Mouse (Mus musculus) layer of hippocampus, adult 11-12 months (tissue): Measurements from ENCODE around the gene Rnft2.

Experiments used
- DNase-seq: peaks from one replicate; pipeline ENCODE4 v3.0.0; 2022; ENCODE audit warnings: low spot score

The Rnft2 gene

GRCm38 (mm10) chr5:118172078-118172723 is 72.7 kb downstream of the Rnft2 start:
- no peak for DNase-seq

GRCm38 (mm10) chr5:118171665-118172064 is 73.3 kb downstream of the Rnft2 start:
- peak; percentile 52 for DNase-seq

GRCm38 (mm10) chr5:118170888-118171529 is 73.9 kb downstream of the Rnft2 start:
- DNase-seq = no peak

- DNase-seq = no peak
These were observed 75.4 kb downstream of the Rnft2 start for GRCm38 (mm10) chr5:118169222-118170221.

- DNase-seq = peak; percentile 49
These were observed 77.3 kb downstream of the Rnft2 start for GRCm38 (mm10) chr5:118167561-118167995.

GRCm38 (mm10) chr5:118165462-118165861 is 79.5 kb downstream of the Rnft2 start:
- DNase-seq = no peak

GRCm38 (mm10) chr5:118164581-118164980 is 80.3 kb downstream of the Rnft2 start, which contains the start of gene Hrk:
Gene Hrk (plus strand): TSS chr5:118164648.
- DNase-seq = no peak

GRCm38 (mm10) chr5:118160691-118161090 is 84.2 kb downstream of the Rnft2 start:
- no peak for DNase-seq

GRCm38 (mm10) chr5:118156976-118157375 is 87.9 kb downstream of the Rnft2 start:
- no peak for DNase-seq

GRCm38 (mm10) chr5:118155565-118155947 is 89.4 kb downstream of the Rnft2 start:
- DNase-seq = no peak

GRCm38 (mm10) chr5:118154839-118155564 is 89.9 kb downstream of the Rnft2 start, which contains the start of gene Fbxw8:
Gene Fbxw8 (minus strand): TSS chr5:118155464.
- peak; percentile 87 for DNase-seq

GRCm38 (mm10) chr5:118149711-118150110 is 95.2 kb downstream of the Rnft2 start:
- DNase-seq = no peak

GRCm38 (mm10) chr5:118147264-118147663 is 97.7 kb downstream of the Rnft2 start:
- DNase-seq = no peak

- no peak for DNase-seq
These were observed 98.8 kb downstream of the Rnft2 start for GRCm38 (mm10) chr5:118145999-118146679.

- no peak for DNase-seq
These were observed 99.5 kb downstream of the Rnft2 start for GRCm38 (mm10) chr5:118145458-118145857.

- DNase-seq = no peak
These were observed 100.1 kb downstream of the Rnft2 start for GRCm38 (mm10) chr5:118144770-118145169.

- DNase-seq = no peak
These were observed 100.6 kb downstream of the Rnft2 start for GRCm38 (mm10) chr5:118144327-118144726.

GRCm38 (mm10) chr5:118143211-118144026 is 101.5 kb downstream of the Rnft2 start:
- no peak for DNase-seq

GRCm38 (mm10) chr5:118142471-118142870 is 102.4 kb downstream of the Rnft2 start:
- DNase-seq = no peak
